Mouse (Mus musculus): Measurements from ENCODE around the gene Hectd3. TPM values are rescaled to one million over a fixed set of nuclear protein-coding genes. Genes with fewer than 3 reads are reported as not detected.

Gene Hectd3
- polyA plus RNA-seq, 1 experiment from 2014 or later, result 17.1 TPM

Other genes with a start within 250 kb of the Hectd3 start
- gene Toe1, start 187.7 kb upstream of the Hectd3 start, polyA plus RNA-seq (2016; fragmentation: Nextera tagmentation; extraction: Ambion mirVana), result 32.0 and 34.1 TPM in 2 replicates
- 17.7 and 20.5 TPM in 2 replicates for gene Mutyh, start 187.6 kb upstream of the Hectd3 start, polyA plus RNA-seq (2016; fragmentation: Nextera tagmentation; extraction: Ambion mirVana)
- gene Hpdl, start 173.6 kb upstream of the Hectd3 start, polyA plus RNA-seq (2016; fragmentation: Nextera tagmentation; extraction: Ambion mirVana), result 0.96 and 1.6 TPM in 2 replicates
- 12.0 and 13.3 TPM in 2 replicates for gene Zswim5, start 117.9 kb upstream of the Hectd3 start, polyA plus RNA-seq (2016; fragmentation: Nextera tagmentation; extraction: Ambion mirVana)
- gene Urod, start 904 bp upstream of the Hectd3 start, polyA plus RNA-seq (2016; fragmentation: Nextera tagmentation; extraction: Ambion mirVana), result 76.0 and 78.0 TPM in 2 replicates
- gene Eif2b3, start 24.1 kb downstream of the Hectd3 start, polyA plus RNA-seq (2016; fragmentation: Nextera tagmentation; extraction: Ambion mirVana), result 41.0 and 44.1 TPM in 2 replicates
- gene Ptch2, start 100.8 kb downstream of the Hectd3 start, polyA plus RNA-seq (2016; fragmentation: Nextera tagmentation; extraction: Ambion mirVana), result 5.9 and 6.7 TPM in 2 replicates
- 3.2 and 5.2 TPM in 2 replicates for gene Btbd19, start 130.4 kb downstream of the Hectd3 start, polyA plus RNA-seq (2016; fragmentation: Nextera tagmentation; extraction: Ambion mirVana)
- not detected in 2 replicates for gene Tctex1d4, start 131.5 kb downstream of the Hectd3 start, polyA plus RNA-seq (2016; fragmentation: Nextera tagmentation; extraction: Ambion mirVana)
- 17.7 and 23.1 TPM in 2 replicates for gene Plk3, start 138.6 kb downstream of the Hectd3 start, polyA plus RNA-seq (2016; fragmentation: Nextera tagmentation; extraction: Ambion mirVana)
- 668 and 669 TPM in 2 replicates for gene Rps8, start 160.9 kb downstream of the Hectd3 start, polyA plus RNA-seq (2016; fragmentation: Nextera tagmentation; extraction: Ambion mirVana)
- 97.4 and 101 TPM in 2 replicates for gene Kif2c, start 187.3 kb downstream of the Hectd3 start, polyA plus RNA-seq (2016; fragmentation: Nextera tagmentation; extraction: Ambion mirVana)